Mouse (Mus musculus) CH12.LX (cell line): ENCODE data around the gene Slc12a6. TPM values are rescaled to one million over a fixed set of nuclear protein-coding genes. Genes with fewer than 3 reads are reported as not detected.

Source experiments
- DNase-seq: peaks from one replicate; pipeline ENCODE4 v3.0.0-alpha.2; 2013; ENCODE audit errors: extremely low read depth
- H3K27ac ChIP-seq: 2 replicates; pipeline ENCODE4 v1.5.1; 2012; ENCODE audit warnings: low read depth, mild to moderate bottlenecking, control low read depth, moderate library complexity; ENCODE audit not compliant: insufficient read depth
- H3K27me3 ChIP-seq: replicated peaks from 2 replicates; pipeline ENCODE3; 2012; ENCODE audit warnings: inconsistent platforms
- H3K36me3 ChIP-seq, 2 experiments: replicated peaks in 1 of 2; 2 replicates each; pipeline versions ENCODE3 to v1.6.1; 2012; ENCODE audit warnings: inconsistent platforms in 1 of 2, low read length in 1 of 2, mild to moderate bottlenecking in 1 of 2, mixed read lengths in 1 of 2, moderate library complexity in 1 of 2; ENCODE audit not compliant: control insufficient read depth in 1 of 2, insufficient read depth in 1 of 2
- H3K4me1 ChIP-seq, 2 experiments: 2 replicates each; pipeline ENCODE4 v1.6.1; 2012; ENCODE audit warnings: inconsistent platforms in 1 of 2, moderate library complexity in 1 of 2; ENCODE audit not compliant: insufficient read depth in 2 of 2, control insufficient read depth in 1 of 2
- H3K4me2 ChIP-seq: 2 replicates; pipeline ENCODE4 v1.6.1; 2012; ENCODE audit warnings: low read depth, mild to moderate bottlenecking, control low read depth; ENCODE audit not compliant: poor library complexity, insufficient read depth, severe bottlenecking
- H3K4me3 ChIP-seq, 3 experiments: fragments of 150-350 bp in 1 of 3; sonication (generic) in 1 of 3; replicated peaks in 1 of 3; 2 replicates each; pipeline versions ENCODE3 to v1.5.1; 2011 to 2012; ENCODE audit warnings: low read depth in 2 of 3, low read length in 2 of 3, mild to moderate bottlenecking in 2 of 3, moderate library complexity in 2 of 3, control low read depth in 1 of 3, improper control_type of control experiment in 1 of 3, inconsistent platforms in 1 of 3, mixed read lengths in 1 of 3; ENCODE audit not compliant: poor library complexity in 1 of 3
- H3K79me2 ChIP-seq: replicated peaks from 2 replicates; pipeline ENCODE4 v1.6.1; 2012; ENCODE audit warnings: mild to moderate bottlenecking, moderate library complexity; ENCODE audit not compliant: control insufficient read depth, poor library complexity, insufficient read depth, severe bottlenecking; ENCODE audit errors: extremely low read depth
- H3K9ac ChIP-seq: 2 replicates; pipeline ENCODE4 v1.6.1; 2012; ENCODE audit warnings: low read depth, mild to moderate bottlenecking, control low read depth, moderate library complexity; ENCODE audit not compliant: insufficient read depth
- H3K9me3 ChIP-seq: replicated peaks from 2 replicates; pipeline ENCODE3; 2012; ENCODE audit warnings: low read length, inconsistent platforms, mixed read lengths
- BHLHE40 ChIP-seq: IDR thresholded peaks from 2 replicates; pipeline ENCODE4 v1.6.1; 2011; ENCODE audit warnings: mild to moderate bottlenecking, low read depth, low read length, improper control_type of control experiment
- CHD1 ChIP-seq: IDR thresholded peaks from 2 replicates; pipeline ENCODE4 v1.6.1; 2012; ENCODE audit warnings: low read depth, low read length, improper control_type of control experiment, inconsistent platforms
- CHD2 ChIP-seq: IDR thresholded peaks from 2 replicates; pipeline ENCODE4 v1.6.1; 2011; ENCODE audit warnings: low read length, improper control_type of control experiment
- CTCF ChIP-seq, 2 experiments: IDR thresholded peaks in 1 of 2; conservative IDR thresholded peaks in 1 of 2; 2 replicates each; pipeline ENCODE4 v1.5.1; 2011 to 2012; ENCODE audit warnings: low read depth in 2 of 2, low read length in 2 of 2, improper control_type of control experiment in 1 of 2, inconsistent platforms in 1 of 2, mild to moderate bottlenecking in 1 of 2, moderate library complexity in 1 of 2
- E2F4 ChIP-seq: IDR thresholded peaks from 2 replicates; pipeline ENCODE4 v1.6.1; 2011; ENCODE audit warnings: low read depth, low read length, improper control_type of control experiment; ENCODE audit not compliant: insufficient replicate concordance
- ELF1 ChIP-seq: IDR thresholded peaks from 2 replicates; pipeline ENCODE4 v1.6.1; 2014; ENCODE audit warnings: low read depth, mild to moderate bottlenecking, inconsistent platforms, low read length, improper control_type of control experiment
- EP300 ChIP-seq: IDR thresholded peaks from 2 replicates; pipeline ENCODE4 v1.6.1; 2011; ENCODE audit warnings: low read length, improper control_type of control experiment
- ETS1 ChIP-seq: conservative IDR thresholded peaks from 2 replicates; pipeline ENCODE4 v1.6.1; 2012; ENCODE audit warnings: low read depth, mild to moderate bottlenecking, inconsistent platforms, low read length, improper control_type of control experiment, moderate library complexity
- GABPA ChIP-seq: IDR thresholded peaks from 2 replicates; pipeline ENCODE4 v1.6.1; 2012; ENCODE audit warnings: low read depth, low read length, improper control_type of control experiment, inconsistent platforms; ENCODE audit not compliant: insufficient replicate concordance
- HCFC1 ChIP-seq: IDR thresholded peaks from 2 replicates; pipeline ENCODE4 v1.6.1; 2012; ENCODE audit warnings: low read depth, mild to moderate bottlenecking, inconsistent platforms, low read length, improper control_type of control experiment
- IRF4 ChIP-seq: IDR thresholded peaks from 2 replicates; pipeline ENCODE4 v1.6.1; 2014; ENCODE audit warnings: low read depth, mild to moderate bottlenecking, inconsistent platforms, low read length, improper control_type of control experiment
- JUN ChIP-seq: IDR thresholded peaks from 2 replicates; pipeline ENCODE4 v1.6.1; 2011; ENCODE audit warnings: low read depth, mild to moderate bottlenecking, low read length, improper control_type of control experiment, moderate library complexity; ENCODE audit not compliant: insufficient read depth
- JUND ChIP-seq: conservative IDR thresholded peaks from 2 replicates; pipeline ENCODE4 v1.6.1; 2011; ENCODE audit warnings: low read depth, low read length, improper control_type of control experiment
- KAT2A ChIP-seq: IDR thresholded peaks from 2 replicates; pipeline ENCODE4 v1.6.1; 2012; ENCODE audit warnings: low read length, improper control_type of control experiment, inconsistent platforms; ENCODE audit not compliant: insufficient replicate concordance
- MAFK ChIP-seq: IDR thresholded peaks from 2 replicates; pipeline ENCODE4 v1.6.1; 2011; ENCODE audit warnings: low read length, improper control_type of control experiment; ENCODE audit not compliant: insufficient replicate concordance
- MAX ChIP-seq: IDR thresholded peaks from 2 replicates; pipeline ENCODE4 v1.6.1; 2011; ENCODE audit warnings: low read length, improper control_type of control experiment
- MAZ ChIP-seq: IDR thresholded peaks from 2 replicates; pipeline ENCODE4 v1.6.1; 2012; ENCODE audit warnings: low read depth, mild to moderate bottlenecking, inconsistent platforms, low read length, improper control_type of control experiment, moderate library complexity
- MEF2A ChIP-seq: IDR thresholded peaks from 2 replicates; pipeline ENCODE4 v1.6.1; 2014; ENCODE audit warnings: low read depth, mild to moderate bottlenecking, inconsistent platforms, low read length, improper control_type of control experiment, borderline replicate concordance
- MXI1 ChIP-seq: IDR thresholded peaks from 2 replicates; pipeline ENCODE4 v1.6.1; 2011; ENCODE audit warnings: mild to moderate bottlenecking, low read depth, low read length, improper control_type of control experiment
- MYC ChIP-seq: IDR thresholded peaks from 2 replicates; pipeline ENCODE4 v1.6.1; 2011; ENCODE audit warnings: low read depth, mild to moderate bottlenecking, improper control_type of control experiment, low read length
- NELFE ChIP-seq: IDR thresholded peaks from 2 replicates; pipeline ENCODE4 v1.6.1; 2011; ENCODE audit warnings: low read depth, low read length, improper control_type of control experiment
- NRF1 ChIP-seq: IDR thresholded peaks from 2 replicates; pipeline ENCODE4 v1.6.1; 2014; ENCODE audit warnings: low read depth, mild to moderate bottlenecking, inconsistent platforms, low read length, improper control_type of control experiment, moderate library complexity
- PAX5 ChIP-seq: IDR thresholded peaks from 2 replicates; pipeline ENCODE4 v1.6.1; 2012; ENCODE audit warnings: low read length, inconsistent platforms, mixed read lengths
- POLR2A ChIP-seq: IDR thresholded peaks from 2 replicates; pipeline ENCODE4 v1.6.1; 2011; ENCODE audit warnings: low read depth, mild to moderate bottlenecking, improper control_type of control experiment, low read length
- POLR2AphosphoS2 ChIP-seq: IDR thresholded peaks from 2 replicates; pipeline ENCODE4 v1.6.1; 2011; ENCODE audit warnings: low read depth, low read length, improper control_type of control experiment
- RAD21 ChIP-seq: IDR thresholded peaks from 2 replicates; pipeline ENCODE4 v1.6.1; 2011; ENCODE audit warnings: low read depth, mild to moderate bottlenecking, low read length, improper control_type of control experiment, moderate library complexity
- RCOR1 ChIP-seq: conservative IDR thresholded peaks from 2 replicates; pipeline ENCODE4 v1.6.1; 2012; ENCODE audit warnings: low read depth, mild to moderate bottlenecking, inconsistent platforms, low read length, improper control_type of control experiment
- SIN3A ChIP-seq: IDR thresholded peaks from 2 replicates; pipeline ENCODE4 v1.6.1; 2012; ENCODE audit warnings: low read length, improper control_type of control experiment, inconsistent platforms
- SMC3 ChIP-seq: IDR thresholded peaks from 2 replicates; pipeline ENCODE4 v1.6.1; 2011; ENCODE audit warnings: low read depth, low read length, improper control_type of control experiment
- TBP ChIP-seq: conservative IDR thresholded peaks from 2 replicates; pipeline ENCODE4 v1.6.1; 2011; ENCODE audit warnings: low read depth, low read length, improper control_type of control experiment
- TCF12 ChIP-seq: IDR thresholded peaks from 2 replicates; pipeline ENCODE4 v1.6.1; 2014; ENCODE audit warnings: low read depth, mild to moderate bottlenecking, inconsistent platforms, low read length, improper control_type of control experiment
- UBTF ChIP-seq: IDR thresholded peaks from 2 replicates; pipeline ENCODE4 v1.6.1; 2012; ENCODE audit warnings: low read depth, mild to moderate bottlenecking, inconsistent platforms, low read length, improper control_type of control experiment, moderate library complexity
- USF1 ChIP-seq: IDR thresholded peaks from 2 replicates; pipeline ENCODE4 v1.6.1; 2014; ENCODE audit warnings: low read depth, mild to moderate bottlenecking, inconsistent platforms, low read length, improper control_type of control experiment
- USF2 ChIP-seq: conservative IDR thresholded peaks from 2 replicates; pipeline ENCODE4 v1.6.1; 2011; ENCODE audit warnings: low read depth, low read length, improper control_type of control experiment
- ZC3H11A ChIP-seq: IDR thresholded peaks from 2 replicates; pipeline ENCODE4 v1.6.1; 2012; ENCODE audit warnings: low read depth, mild to moderate bottlenecking, inconsistent platforms, low read length, improper control_type of control experiment
- ZKSCAN1 ChIP-seq: IDR thresholded peaks from 2 replicates; pipeline ENCODE4 v1.6.1; 2012; ENCODE audit warnings: low read depth, inconsistent platforms, low read length, improper control_type of control experiment, borderline replicate concordance
- ZMIZ1 ChIP-seq: IDR thresholded peaks from 2 replicates; pipeline ENCODE4 v1.6.1; 2012; ENCODE audit warnings: low read depth, mild to moderate bottlenecking, inconsistent platforms, low read length, improper control_type of control experiment
- ZNF384 ChIP-seq: IDR thresholded peaks from 2 replicates; pipeline ENCODE4 v1.6.1; 2012; ENCODE audit warnings: low read depth, low read length, improper control_type of control experiment, inconsistent platforms
- dilution Hi-C: fragments of 300-500 bp; cut with MboI; formaldehyde crosslinking; loops from 2 replicates; pipeline ENCODE4 v1.14.3; 2020; ENCODE audit warnings: low sequenced_read_pairs; ENCODE audit not compliant: extremely low pct_unique_long_range_greater_than_20kb, extremely low pct_ligation_motif_present
- in situ Hi-C: fragments of 300-500 bp; cut with MboI; formaldehyde crosslinking; loops from 3 replicates; pipeline ENCODE4 v1.14.3; 2019; ENCODE audit warnings: low sequenced_read_pairs, low pct_ligation_motif_present, low pct_unique_long_range_greater_than_20kb, mixed read lengths
- polyA plus RNA-seq: library from polyadenylated mRNA; unstranded; fragments of >175 nt; gene quantifications from 2 replicates; pipeline ENCODE4 v1.2.1, GENCODE M21; 2012; ENCODE audit warnings: low read depth; ENCODE audit not compliant: insufficient read length
- total RNA-seq, 2 experiments: library from RNA; depleted of rRNA; stranded (reverse); fragments of 300-350 nt in 1 of 2; fragments of >200 nt in 1 of 2; gene quantifications; 2 replicates each; pipeline ENCODE4 v1.2.3; 2012 to 2014

Slc12a6 gene
- total and polyA plus RNA-seq, 3 experiments, result 7.8 to 14.8 (median 10.5) TPM

DNA sequence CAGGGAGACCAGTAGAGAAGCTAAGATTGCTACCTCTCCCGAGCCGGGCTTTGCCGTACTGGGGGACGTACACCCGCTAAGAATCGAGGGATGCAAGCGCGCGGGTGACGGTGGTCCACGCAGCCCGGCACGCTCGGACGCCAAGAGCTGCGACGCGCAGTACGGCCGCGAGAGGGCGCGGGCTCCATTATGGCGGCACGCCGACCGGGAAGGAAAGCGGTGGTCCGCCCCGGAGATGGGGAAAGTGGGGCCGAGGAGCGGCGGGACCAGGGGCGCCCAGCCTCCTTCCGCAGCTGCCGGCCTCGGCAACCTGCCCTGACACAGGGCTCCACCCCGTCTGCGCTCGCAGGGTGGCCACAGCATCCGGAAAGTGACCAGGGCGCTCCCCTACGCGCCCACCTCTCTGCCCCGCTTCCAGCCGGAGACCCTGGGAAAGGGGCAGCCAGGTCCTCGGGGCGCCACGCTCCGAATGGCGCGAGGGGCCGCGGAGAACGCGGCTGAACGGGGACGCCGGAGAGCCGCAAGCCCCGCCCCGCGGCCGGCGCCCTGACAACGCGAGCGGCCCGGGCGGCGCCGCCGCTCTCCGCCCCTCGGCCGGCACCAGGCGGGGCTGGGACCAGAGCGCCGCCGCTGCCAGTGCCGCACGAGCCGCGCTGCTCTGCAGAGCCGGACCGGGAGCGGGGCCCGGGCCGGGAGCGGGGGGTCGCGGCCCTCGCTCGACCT lies 26.3 kb upstream of the Slc12a6 start, which contains the start of gene Lpcat4:
Lpcat4 (plus strand) TSS at position 257 of the 723 bp plus-strand sequence.
- peak; percentile 54; the same call in 1 of the 2 replicates for TF ChIP-seq TCF12
- TF ChIP-seq ZKSCAN1, result no peak
- no peak for TF ChIP-seq MAFK
- TF ChIP-seq MYC, result peak; percentile 45; the same call in 1 of the 2 replicates
- no peak for TF ChIP-seq ZC3H11A
- TF ChIP-seq MXI1, result peak; percentile 55
- TF ChIP-seq GABPA, result no peak
- TF ChIP-seq USF2, result no peak
- peak; percentile 64 for TF ChIP-seq BHLHE40
- no peak for TF ChIP-seq PAX5
- no peak for TF ChIP-seq JUN
- no peak; the same call in 1 of the 2 replicates for TF ChIP-seq UBTF
- TF ChIP-seq POLR2AphosphoS2, result no peak
- no peak for TF ChIP-seq ZNF384
- no peak for TF ChIP-seq ETS1
- peak; percentile 46; the same call in 1 of the 2 replicates for TF ChIP-seq MEF2A
- no peak for TF ChIP-seq E2F4
- TF ChIP-seq POLR2A, result peak; percentile 71
- no peak for TF ChIP-seq RCOR1
- TF ChIP-seq KAT2A, result no peak
- peak; percentile 55 for TF ChIP-seq NELFE
- no peak for TF ChIP-seq CHD1
- 0 out of 2 replicates have a peak, but pooled peaks have one; percentile 17 for TF ChIP-seq CHD2
- TF ChIP-seq IRF4, result peak; percentile 38; the same call in 1 of the 2 replicates
- TF ChIP-seq MAX, result peak; percentile 50; the same call in 1 of the 2 replicates
- TF ChIP-seq NRF1, result 0 out of 2 replicates have a peak, but pooled peaks have one; percentile 30
- no peak for TF ChIP-seq JUND
- no peak for TF ChIP-seq EP300
- 0 out of 2 replicates have a peak, but pooled peaks have one; percentile 13 for TF ChIP-seq TBP
- TF ChIP-seq ZMIZ1, result peak; percentile 62; the same call in 1 of the 2 replicates
- TF ChIP-seq HCFC1, result peak; percentile 47
- peak; percentile 30 for TF ChIP-seq RAD21
- no peak for TF ChIP-seq USF1
- TF ChIP-seq CTCF (conservative IDR thresholded peaks at IDR 0.05 in 1 of 2, IDR thresholded peaks at IDR 0.05 in 1 of 2; ENCODE audit: low read depth in 2 of 2, low read length in 2 of 2), result peak in 1 of 2 experiments; percentile 76; a peak in 2 of 4 replicates
- no peak for TF ChIP-seq MAZ
- peak; percentile 48 for TF ChIP-seq SIN3A
- TF ChIP-seq ELF1, result peak; percentile 53; the same call in 1 of the 2 replicates
- peak; percentile 60 for TF ChIP-seq SMC3
- TF ChIP-seq, all 38 proteins: peak for 19
- no peaks in the 10 kb centered on the region for H3K9me3 ChIP-seq
- dilution Hi-C loops, result no loop called here
- in situ Hi-C loops, result no loop called here
- H3K4me3 ChIP-seq, result peak within 1 kb of the TSS; percentile 81 to 96 (median 92)
- peaks cover 10% of the 10 kb centered on the region for H3K79me2 ChIP-seq
- H3K4me1 ChIP-seq, result peaks cover 3 to 44% of the 10 kb centered on the region in 2 experiments
- peak within 1 kb of the TSS; percentile 77 for H3K27ac ChIP-seq
- peak; percentile 72 for DNase-seq
- no peaks in the 10 kb centered on the region for H3K27me3 ChIP-seq
- peak within 1 kb of the TSS; percentile 85 for H3K9ac ChIP-seq
- peak within 1 kb of the TSS; percentile 93 for H3K4me2 ChIP-seq
- peaks cover 10 to 32% of the 10 kb centered on the region in 2 experiments for H3K36me3 ChIP-seq
